Mouse (Mus musculus): Measurements from ENCODE around the gene Cldn34d.

Gene Cldn34d

DNA sequence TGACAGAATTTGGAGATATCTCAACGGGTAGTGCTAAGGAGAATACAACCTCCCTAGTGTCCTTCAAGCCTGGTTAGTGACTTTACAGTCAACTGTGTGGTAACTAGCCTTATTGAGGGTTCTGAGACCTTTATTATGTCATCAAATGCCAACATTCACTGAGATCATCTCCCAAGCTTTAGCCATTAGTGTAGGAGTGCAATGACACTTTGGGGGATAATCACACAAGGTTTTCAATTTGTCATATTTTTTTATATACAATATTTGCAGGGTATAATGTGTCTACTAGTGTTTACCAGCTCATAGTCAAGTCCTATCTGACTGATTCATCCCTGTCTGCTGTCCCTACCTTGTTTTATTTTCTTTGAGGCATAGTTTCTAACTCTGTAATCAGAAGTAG lies at the start of gene Cldn34d:
Gene Cldn34d, minus strand, starts transcription at position 101 of the 400 bp plus-strand sequence.
- DNase-seq (ENCODE audit: low spot score in 2 of 2), result no peak

DNA sequence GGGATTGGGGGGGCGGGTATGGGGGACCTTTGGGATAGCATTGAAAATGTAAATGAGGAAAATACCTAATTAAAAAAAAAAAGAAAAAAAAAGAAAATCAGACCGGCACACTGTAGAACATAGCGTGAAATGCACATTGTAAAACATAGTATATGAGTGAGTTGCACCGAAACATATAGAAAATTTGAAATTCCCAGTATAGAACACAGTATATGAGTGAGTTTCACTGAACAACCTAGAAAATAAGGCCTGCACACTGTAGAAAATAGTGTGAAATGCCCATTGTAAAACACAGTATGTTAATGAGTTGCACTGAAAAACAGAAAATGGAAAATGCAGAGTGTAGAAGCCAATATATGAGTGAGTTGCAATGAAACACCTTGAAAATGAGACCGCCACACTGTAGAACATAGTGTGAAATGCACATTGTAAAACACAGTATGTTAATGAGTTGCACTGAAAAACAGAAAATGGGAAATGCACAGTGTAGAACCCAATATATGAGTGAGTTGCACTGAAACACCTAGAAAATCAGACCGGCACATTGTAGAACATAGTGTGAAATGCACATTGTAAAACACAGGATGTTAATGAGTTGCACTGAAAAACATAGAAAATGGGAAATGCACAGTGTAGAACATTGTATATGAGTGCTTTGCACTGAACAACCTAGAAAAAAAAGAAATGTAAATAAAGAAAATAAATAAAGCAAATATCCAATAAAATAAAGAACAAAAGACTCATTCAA lies 4.1 kb downstream of the Cldn34d start:
- no peak for DNase-seq (ENCODE audit: low spot score in 2 of 2)
